Mouse (Mus musculus) embryo, embryonic 11 days (tissue): ENCODE results near the gene Mlxip.

ENCODE experiments used
- DNase-seq: peaks from one replicate; pipeline ENCODE4 v3.0.0-alpha.2; 2015

Mlxip gene

GRCm38 (mm10) chr5:123394303-123394956 is at the start of gene Mlxip:
Gene Mlxip, plus strand, starts transcription at chr5:123394798.
- DNase-seq: peak; percentile 96

GRCm38 (mm10) chr5:123344963-123345852 is 49.4 kb upstream of the Mlxip start:
- DNase-seq: peak; percentile 83

GRCm38 (mm10) chr5:123345853-123346654 is 48.5 kb upstream of the Mlxip start:
- peak; percentile 68 for DNase-seq

GRCm38 (mm10) chr5:123346701-123347270 is 47.8 kb upstream of the Mlxip start:
- DNase-seq: no peak

- DNase-seq: no peak
Measured at GRCm38 (mm10) chr5:123347985-123348384, 46.6 kb upstream of the Mlxip start.

GRCm38 (mm10) chr5:123350386-123350785 is 44.2 kb upstream of the Mlxip start:
- DNase-seq: peak; percentile 58

GRCm38 (mm10) chr5:123355918-123356317 is 38.7 kb upstream of the Mlxip start:
- DNase-seq: no peak

GRCm38 (mm10) chr5:123357253-123357652 is 37.3 kb upstream of the Mlxip start:
- no peak for DNase-seq

- DNase-seq: no peak
Measured at GRCm38 (mm10) chr5:123359431-123359830, 35.2 kb upstream of the Mlxip start.

GRCm38 (mm10) chr5:123362911-123363310 is 31.7 kb upstream of the Mlxip start:
- DNase-seq: no peak

- no peak for DNase-seq
Measured at GRCm38 (mm10) chr5:123364302-123364971, 30.2 kb upstream of the Mlxip start.

GRCm38 (mm10) chr5:123368869-123369488 is 25.6 kb upstream of the Mlxip start:
- DNase-seq: peak; percentile 65

GRCm38 (mm10) chr5:123370049-123370448 is 24.5 kb upstream of the Mlxip start:
- DNase-seq: no peak

- DNase-seq: no peak
Measured at GRCm38 (mm10) chr5:123375262-123375661, 19.3 kb upstream of the Mlxip start.

- no peak for DNase-seq
Measured at GRCm38 (mm10) chr5:123375793-123376452, 18.7 kb upstream of the Mlxip start.

- DNase-seq: no peak
Measured at GRCm38 (mm10) chr5:123376569-123376968, 18.0 kb upstream of the Mlxip start.

GRCm38 (mm10) chr5:123377120-123377955 is 17.3 kb upstream of the Mlxip start:
- peak; percentile 73 for DNase-seq

GRCm38 (mm10) chr5:123378712-123379111 is 15.9 kb upstream of the Mlxip start:
- DNase-seq: no peak

- no peak for DNase-seq
Measured at GRCm38 (mm10) chr5:123379504-123379931, 15.1 kb upstream of the Mlxip start.

- peak; percentile 52 for DNase-seq
Measured at GRCm38 (mm10) chr5:123381968-123382367, 12.6 kb upstream of the Mlxip start.
